Mouse (Mus musculus): ENCODE data around the gene Nap1l3. TPM values are rescaled to one million over a fixed set of nuclear protein-coding genes. Genes with fewer than 3 reads are reported as not detected.

The Nap1l3 gene
- polyA plus RNA-seq (2012; rRNA removed) = 24.4 and 25.0 TPM in 2 replicates

GRCm38 (mm10) chrX:122396781-122397581, at the start of gene Nap1l3:
Gene Nap1l3, minus strand, starts transcription at chrX:122397401.
- Histone ChIP-seq H3K4me1 (ENCODE audit: control insufficient read depth, insufficient read depth, low read length) (no peaks in the 10 kb centered on the region), H3K4me3 (ENCODE audit: insufficient read depth, low read length) (peak within 1 kb of the TSS; percentile 99), H3K27ac (ENCODE audit: insufficient read depth, low read length) (peak within 1 kb of the TSS; percentile 69; the same call in 1 of the 2 replicates)
- TF ChIP-seq CTCF (IDR thresholded peaks at IDR 0.05; ENCODE audit: extremely low read depth, insufficient read depth, low read length) (no peak), POLR2A (IDR thresholded peaks at IDR 0.05; ENCODE audit: extremely low read depth, insufficient read depth, low read length) (peak; percentile 71; the same call in 1 of the 2 replicates)

DNA sequence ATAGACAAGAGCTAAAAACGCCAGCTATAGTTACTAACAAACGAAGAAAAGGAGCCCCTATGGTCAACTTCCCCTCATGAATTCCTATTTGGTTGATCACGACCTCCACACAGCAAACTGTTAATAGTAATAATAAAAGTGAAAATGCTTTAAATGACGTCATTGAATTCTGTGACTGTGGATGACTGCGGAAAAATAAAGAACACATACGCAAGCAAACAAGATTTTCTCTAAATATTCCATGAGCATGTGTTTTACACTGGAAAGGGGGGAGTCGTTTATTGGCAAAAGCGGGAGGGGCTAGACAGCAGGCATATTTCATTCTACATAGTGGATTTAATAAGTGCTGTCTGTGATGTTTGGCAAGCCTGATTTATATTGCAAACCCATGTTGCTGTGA, 451 bp upstream of the Nap1l3 start:
- H3K27ac ChIP-seq (ENCODE audit: insufficient read depth, low read length) = no peak overlapping the region
- peak overlapping the region; percentile 99 for H3K4me3 ChIP-seq (ENCODE audit: insufficient read depth, low read length)
- TF ChIP-seq CTCF (IDR thresholded peaks at IDR 0.05; ENCODE audit: extremely low read depth, insufficient read depth, low read length) = no peak
- no peak for TF ChIP-seq POLR2A (IDR thresholded peaks at IDR 0.05; ENCODE audit: extremely low read depth, insufficient read depth, low read length)
- H3K4me1 ChIP-seq (ENCODE audit: control insufficient read depth, insufficient read depth, low read length) = no peaks in the 10 kb centered on the region
